Mouse (Mus musculus) neural tube, embryonic 14.5 days (tissue): Measurements from ENCODE around the gene Fkbp4. TPM values are rescaled to one million over a fixed set of nuclear protein-coding genes. Genes with fewer than 3 reads are reported as not detected.
"Not testable (repeated sequence)": the region's sequence is repeated elsewhere in the genome, so short reads cannot be mapped to it uniquely, and the experiment has no call there.

ENCODE experiments used
- ATAC-seq: fragments of 200-750 bp; cut with Nextera tagmentation; 2 replicates; pipeline ENCODE4 v1.8.0; 2017; ENCODE audit warnings: low read depth, mild to moderate bottlenecking, moderate TSS enrichment, moderate library complexity
- H3K27ac ChIP-seq: fragments of 300-500 bp; sonication (generic); 2 replicates; pipeline ENCODE4 v1.5.1; 2014; ENCODE audit warnings: low read depth, mild to moderate bottlenecking, control low read depth, low read length, moderate library complexity, mixed read lengths
- H3K27me3 ChIP-seq: fragments of 300-500 bp; sonication (generic); 2 replicates; pipeline ENCODE4 v1.6.1; 2014; ENCODE audit warnings: low read length; ENCODE audit not compliant: control insufficient read depth, insufficient read depth
- H3K36me3 ChIP-seq: fragments of 300-500 bp; sonication (generic); 2 replicates; pipeline ENCODE4 v1.6.1; 2014; ENCODE audit warnings: low read length, mixed read lengths; ENCODE audit not compliant: control insufficient read depth, insufficient read depth
- H3K4me1 ChIP-seq: fragments of 300-500 bp; sonication (generic); 2 replicates; pipeline ENCODE4 v1.6.1; 2014; ENCODE audit warnings: low read length; ENCODE audit not compliant: control insufficient read depth, insufficient read depth
- H3K4me2 ChIP-seq: fragments of 300-500 bp; sonication (generic); 2 replicates; pipeline ENCODE4 v1.6.1; 2014; ENCODE audit warnings: mild to moderate bottlenecking, low read depth, low read length, control low read depth
- H3K4me3 ChIP-seq: fragments of 300-500 bp; sonication (generic); 2 replicates; pipeline ENCODE4 v1.5.1; 2014; ENCODE audit warnings: low read depth, low read length, control low read depth, mixed read lengths
- H3K9ac ChIP-seq: fragments of 300-500 bp; sonication (generic); replicated peaks from 2 replicates; pipeline ENCODE4 v1.6.1; 2014; ENCODE audit warnings: low read depth, mild to moderate bottlenecking, control low read depth, low read length, mixed read lengths
- H3K9me3 ChIP-seq: fragments of 300-500 bp; sonication (generic); 2 replicates; pipeline ENCODE4 v1.6.1; 2016; ENCODE audit warnings: low read length; ENCODE audit not compliant: control insufficient read depth
- WGBS: fragments of 180-500 bp; shearing (Covaris S2); extraction: QIAGEN DNeasy Blood & Tissue Kit; methylation state at CpG from one replicate; pipeline ENCODE4 v1.1.7; 2014; 5-methylcytosine and 5-hydroxymethylcytosine counted together
- polyA plus RNA-seq: library from polyadenylated mRNA; unstranded; fragments of >200 nt; fragmentation: Nextera tagmentation; extraction: Ambion mirVana; gene quantifications from 2 replicates; pipeline ENCODE4 v1.2.1, GENCODE M21; 2014

The Fkbp4 gene
- polyA plus RNA-seq, 1 experiment from 2014 or later = 277 TPM

GRCm38 (mm10) chr6:128397574-128398261, 40.8 kb downstream of the Fkbp4 start:
- no peaks in the 10 kb centered on the region for H3K9me3 ChIP-seq
- H3K4me3 ChIP-seq = no peak overlapping the region
- 0 out of 2 replicates have a peak, but pooled peaks cover 13% of the 10 kb centered on the region for H3K4me1 ChIP-seq
- no peak overlapping the region for H3K4me2 ChIP-seq
- no peak overlapping the region for H3K27ac ChIP-seq
- no peaks in the 10 kb centered on the region for H3K27me3 ChIP-seq
- no peak overlapping the region for H3K9ac ChIP-seq
- WGBS = 77% methylated on average over 7 of the region's 7 CpGs
- ATAC-seq = no peak
- no peaks in the 10 kb centered on the region for H3K36me3 ChIP-seq

- H3K27ac ChIP-seq = no peak overlapping the region
- H3K4me3 ChIP-seq = no peak overlapping the region
- H3K27me3 ChIP-seq = no peaks in the 10 kb centered on the region
- no peak overlapping the region for H3K4me2 ChIP-seq
- no peaks in the 10 kb centered on the region for H3K36me3 ChIP-seq
- no peaks in the 10 kb centered on the region for H3K4me1 ChIP-seq
- ATAC-seq = no peak
- H3K9me3 ChIP-seq = no peaks in the 10 kb centered on the region
- no peak overlapping the region for H3K9ac ChIP-seq
- 68% methylated on average over 1 of the region's 1 CpGs for WGBS
Observed at GRCm38 (mm10) chr6:128390683-128391082, 47.8 kb downstream of the Fkbp4 start.

GRCm38 (mm10) chr6:128389185-128389584, 49.3 kb downstream of the Fkbp4 start:
- no peak overlapping the region for H3K4me2 ChIP-seq
- no peaks in the 10 kb centered on the region for H3K9me3 ChIP-seq
- no peaks in the 10 kb centered on the region for H3K36me3 ChIP-seq
- H3K4me3 ChIP-seq = no peak overlapping the region
- 90% methylated on average over 1 of the region's 1 CpGs for WGBS
- H3K4me1 ChIP-seq = no peaks in the 10 kb centered on the region
- no peak overlapping the region for H3K27ac ChIP-seq
- no peaks in the 10 kb centered on the region for H3K27me3 ChIP-seq
- ATAC-seq = no peak
- no peak overlapping the region for H3K9ac ChIP-seq

GRCm38 (mm10) chr6:128385026-128385425, 53.5 kb downstream of the Fkbp4 start:
- H3K4me3 ChIP-seq = no peak overlapping the region
- no peaks in the 10 kb centered on the region for H3K9me3 ChIP-seq
- WGBS = 82% methylated on average over 1 of the region's 1 CpGs
- ATAC-seq = no peak
- H3K36me3 ChIP-seq = no peaks in the 10 kb centered on the region
- no peak overlapping the region for H3K27ac ChIP-seq
- no peak overlapping the region for H3K4me2 ChIP-seq
- H3K4me1 ChIP-seq = no peaks in the 10 kb centered on the region
- H3K27me3 ChIP-seq = no peaks in the 10 kb centered on the region
- H3K9ac ChIP-seq = no peak overlapping the region

GRCm38 (mm10) chr6:128383752-128384151, 54.7 kb downstream of the Fkbp4 start:
- Histone ChIP-seq H3K4me2 (no peak overlapping the region), H3K36me3 (no peaks in the 10 kb centered on the region), H3K9me3 (no peaks in the 10 kb centered on the region), H3K9ac (no peak overlapping the region), H3K27me3 (no peaks in the 10 kb centered on the region), H3K4me3 (no peak overlapping the region), H3K4me1 (no peaks in the 10 kb centered on the region), H3K27ac (no peak overlapping the region)
- WGBS = 76% methylated on average over 7 of the region's 7 CpGs
- ATAC-seq = no peak

- no peak for ATAC-seq
- 71% methylated on average over 3 of the region's 3 CpGs for WGBS
Observed at GRCm38 (mm10) chr6:128381254-128381653, 57.2 kb downstream of the Fkbp4 start.

GRCm38 (mm10) chr6:128380594-128381167, 57.8 kb downstream of the Fkbp4 start:
- H3K27me3 ChIP-seq, H3K9me3 ChIP-seq, H3K4me3 ChIP-seq, H3K27ac ChIP-seq, H3K4me1 ChIP-seq, ATAC-seq, H3K36me3 ChIP-seq, H3K9ac ChIP-seq, H3K4me2 ChIP-seq: not testable (repeated sequence)
- WGBS = 86% methylated on average over 1 of the region's 1 CpGs

More at GRCm38 (mm10) chr6:128381254-128381653, 57.2 kb downstream of the Fkbp4 start:
- Histone ChIP-seq H3K9ac (no peak overlapping the region), H3K27ac (no peak overlapping the region), H3K4me3 (no peak overlapping the region), H3K36me3 (no peaks in the 10 kb centered on the region), H3K4me1 (no peaks in the 10 kb centered on the region), H3K27me3 (no peaks in the 10 kb centered on the region), H3K9me3 (no peaks in the 10 kb centered on the region), H3K4me2 (no peak overlapping the region)

Other genes with a start within 250 kb of the Fkbp4 start
- 0.24 and 0.57 TPM in 2 replicates for gene Tead4, start 137.9 kb downstream of the Fkbp4 start, polyA plus RNA-seq
- 17.7 and 22.4 TPM in 2 replicates for gene Tulp3, start 82.8 kb downstream of the Fkbp4 start, polyA plus RNA-seq
- 76.0 and 82.6 TPM in 2 replicates for gene Rhno1, start 75.8 kb downstream of the Fkbp4 start, polyA plus RNA-seq
- 4.6 and 4.9 TPM in 2 replicates for gene Foxm1, start 75.7 kb downstream of the Fkbp4 start, polyA plus RNA-seq
- gene Tex52, start 63.2 kb downstream of the Fkbp4 start, polyA plus RNA-seq = 0.19 and 0.66 TPM in 2 replicates
- gene Gm44596, start 63.2 kb downstream of the Fkbp4 start, polyA plus RNA-seq = not detected in 2 replicates
- 10.8 and 13.5 TPM in 2 replicates for gene Nrip2, start 39.4 kb downstream of the Fkbp4 start, polyA plus RNA-seq
- gene Itfg2, start 13.7 kb downstream of the Fkbp4 start, polyA plus RNA-seq = 42.9 and 45.9 TPM in 2 replicates
- gene Pzp, start 88.0 kb upstream of the Fkbp4 start, polyA plus RNA-seq = 0.12 and 0.43 TPM in 2 replicates
- gene A2ml1, start 142.9 kb upstream of the Fkbp4 start, polyA plus RNA-seq = 3.7 and 4.5 TPM in 2 replicates
- not detected in 2 replicates for gene Klrb1a, start 184.9 kb upstream of the Fkbp4 start, polyA plus RNA-seq
- not detected in 2 replicates for gene Clec2h, start 223.7 kb upstream of the Fkbp4 start, polyA plus RNA-seq